Mouse (Mus musculus) liver, adult 2 months (tissue): Measurements from ENCODE around the gene Scamp1.

ENCODE experiments used
- CTCF ChIP-seq: fragments of 200-500 bp; IDR thresholded peaks from 2 replicates; pipeline ENCODE4 v1.5.1; 2011; ENCODE audit warnings: low read depth, low read length, control low read depth
- POLR2A ChIP-seq: fragments of 200-500 bp; IDR thresholded peaks from 2 replicates; pipeline ENCODE4 v1.6.1; 2011; ENCODE audit warnings: low read length, control low read depth; ENCODE audit not compliant: insufficient read depth; ENCODE audit errors: extremely low read depth

GRCm38 (mm10) chr13:94212179-94212578 lies 73.5 kb downstream of the Scamp1 start:
- TF ChIP-seq CTCF: no peak
- no peak for TF ChIP-seq POLR2A
